Mouse (Mus musculus): ENCODE measurements around the gene Ddx58. TPM values are rescaled to one million over a fixed set of nuclear protein-coding genes. Genes with fewer than 3 reads are reported as not detected.

Gene Ddx58
- polyA plus RNA-seq, 1 experiment, result 1.4 TPM

DNA sequence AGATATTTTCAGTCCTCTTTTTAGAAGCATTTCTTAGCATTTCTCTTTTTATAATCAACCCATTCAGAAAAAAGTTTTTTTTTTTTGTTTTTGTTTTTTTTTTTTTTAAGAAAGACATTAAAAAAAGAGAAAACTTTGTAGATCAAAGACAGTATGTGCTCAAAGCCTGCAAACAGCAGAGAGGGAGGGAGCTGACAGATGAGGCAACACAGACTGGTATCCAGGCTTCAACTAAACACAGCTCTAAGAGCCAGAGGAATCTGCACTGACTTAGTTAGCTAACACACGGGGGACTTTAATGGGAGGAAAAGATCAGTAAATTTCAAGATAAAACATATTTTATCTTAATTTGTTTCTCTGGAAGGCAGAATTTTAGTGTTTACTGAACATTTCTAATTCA, 24.7 kb upstream of the Ddx58 start:
- Histone ChIP-seq H3K79me2 (ENCODE audit: control insufficient read depth, insufficient read depth) (peaks cover 99% of the 10 kb centered on the region), H3K79me3 (ENCODE audit: low read depth) (peaks cover 81% of the 10 kb centered on the region), H3K27me3 (ENCODE audit: control insufficient read depth, insufficient read depth, insufficient read length) (no peaks in the 10 kb centered on the region), H3K4me3 (ENCODE audit: insufficient read depth, poor library complexity, severe bottlenecking) (no peak overlapping the region), H3ac (ENCODE audit: control insufficient read depth, insufficient read length, low read depth) (no peak overlapping the region), H3K36me3 (ENCODE audit: control insufficient read depth, insufficient read depth) (peaks cover 86% of the 10 kb centered on the region)
- no peak for TF ChIP-seq USF1 (IDR thresholded peaks at IDR 0.05; ENCODE audit: low read depth)
- TF ChIP-seq CTCF (IDR thresholded peaks at IDR 0.05; ENCODE audit: control insufficient read depth, insufficient read depth, insufficient read length), result no peak
- no peak for TF ChIP-seq MYOD1 (IDR thresholded peaks at IDR 0.05; ENCODE audit: control insufficient read depth, insufficient read length, low read depth)
- no peak for TF ChIP-seq CEBPB (IDR thresholded peaks at IDR 0.05; ENCODE audit: low read depth)
- no peak for TF ChIP-seq FOSL1 (IDR thresholded peaks at IDR 0.05; ENCODE audit: insufficient read depth, low read length, poor library complexity, severe bottlenecking)
- no peak for TF ChIP-seq MYOG (IDR thresholded peaks at IDR 0.05; ENCODE audit: control insufficient read depth, extremely low read depth, insufficient read length)
- TF ChIP-seq MAX (IDR thresholded peaks at IDR 0.05), result no peak

DNA sequence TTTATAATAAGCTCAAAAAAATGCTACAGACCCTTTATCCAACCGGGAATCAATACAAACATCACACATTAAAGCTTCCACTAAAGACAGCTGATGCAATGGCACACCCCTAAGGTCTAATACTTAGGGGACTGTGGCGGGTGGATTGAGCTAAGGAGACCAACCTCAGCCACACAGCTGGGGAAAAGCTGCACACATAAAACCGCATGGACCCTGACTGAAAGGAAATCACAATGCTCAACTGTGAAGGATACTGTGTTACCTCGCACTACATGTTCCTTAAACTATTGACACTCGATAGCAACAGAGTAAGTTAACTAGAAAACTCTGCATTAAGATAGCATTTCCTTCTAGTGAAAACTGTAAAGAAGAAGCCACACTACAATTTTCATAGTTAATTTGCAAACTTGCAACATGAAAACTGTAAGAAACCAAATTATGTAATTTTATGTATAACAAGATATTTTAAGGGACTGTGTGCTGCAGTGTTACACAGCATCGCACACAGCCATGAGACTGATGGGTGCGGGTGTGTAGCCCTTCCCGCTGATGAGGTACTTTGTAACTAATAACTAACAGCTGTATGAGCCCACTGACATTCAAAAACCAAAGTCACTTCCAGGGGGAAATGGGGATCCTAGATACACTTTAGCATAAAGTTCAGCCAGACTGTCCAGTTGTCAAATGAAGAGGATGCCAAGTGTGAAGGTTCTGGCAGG, 14.9 kb upstream of the Ddx58 start:
- Histone ChIP-seq H3K79me2 (ENCODE audit: control insufficient read depth, insufficient read depth) (peaks cover 15% of the 10 kb centered on the region), H3K4me3 (ENCODE audit: insufficient read depth, poor library complexity, severe bottlenecking) (no peak overlapping the region), H3ac (ENCODE audit: control insufficient read depth, insufficient read length, low read depth) (no peak overlapping the region), H3K79me3 (ENCODE audit: low read depth) (peaks cover 11% of the 10 kb centered on the region), H3K36me3 (ENCODE audit: control insufficient read depth, insufficient read depth) (peaks cover 15% of the 10 kb centered on the region), H3K27me3 (ENCODE audit: control insufficient read depth, insufficient read depth, insufficient read length) (no peaks in the 10 kb centered on the region)
- no peak for TF ChIP-seq MYOD1 (IDR thresholded peaks at IDR 0.05; ENCODE audit: control insufficient read depth, insufficient read length, low read depth)
- no peak for TF ChIP-seq CEBPB (IDR thresholded peaks at IDR 0.05; ENCODE audit: low read depth)
- TF ChIP-seq CTCF (IDR thresholded peaks at IDR 0.05; ENCODE audit: control insufficient read depth, insufficient read depth, insufficient read length), result no peak
- TF ChIP-seq MAX (IDR thresholded peaks at IDR 0.05), result no peak
- TF ChIP-seq FOSL1 (IDR thresholded peaks at IDR 0.05; ENCODE audit: insufficient read depth, low read length, poor library complexity, severe bottlenecking), result no peak
- TF ChIP-seq USF1 (IDR thresholded peaks at IDR 0.05; ENCODE audit: low read depth), result no peak
- no peak for TF ChIP-seq MYOG (IDR thresholded peaks at IDR 0.05; ENCODE audit: control insufficient read depth, extremely low read depth, insufficient read length)

DNA sequence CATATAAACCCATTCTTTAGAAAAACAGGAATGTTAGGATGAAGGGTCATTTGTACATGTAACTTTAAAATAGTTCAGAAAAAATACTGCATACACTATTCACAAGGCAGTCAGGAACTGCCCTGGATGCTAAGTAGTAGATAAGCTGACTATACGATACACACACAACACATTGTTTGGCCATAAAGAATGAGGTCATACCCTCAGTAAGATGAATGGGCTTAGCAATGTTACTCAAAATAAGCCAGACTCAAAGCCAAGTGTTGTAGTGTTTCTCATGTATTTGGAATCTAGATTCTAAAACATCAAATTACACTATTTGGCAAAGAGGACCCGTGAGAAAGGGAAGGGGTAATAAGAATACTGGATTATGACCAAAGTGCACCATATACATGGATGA, 14.1 kb upstream of the Ddx58 start:
- Histone ChIP-seq H3K4me3 (ENCODE audit: insufficient read depth, poor library complexity, severe bottlenecking) (no peak overlapping the region), H3K79me2 (ENCODE audit: control insufficient read depth, insufficient read depth) (peaks cover 8% of the 10 kb centered on the region), H3K79me3 (ENCODE audit: low read depth) (peaks cover 4% of the 10 kb centered on the region), H3K36me3 (ENCODE audit: control insufficient read depth, insufficient read depth) (peaks cover 8% of the 10 kb centered on the region), H3K27me3 (ENCODE audit: control insufficient read depth, insufficient read depth, insufficient read length) (no peaks in the 10 kb centered on the region), H3ac (ENCODE audit: control insufficient read depth, insufficient read length, low read depth) (no peak overlapping the region)
- TF ChIP-seq CEBPB (IDR thresholded peaks at IDR 0.05; ENCODE audit: low read depth), result no peak

DNA sequence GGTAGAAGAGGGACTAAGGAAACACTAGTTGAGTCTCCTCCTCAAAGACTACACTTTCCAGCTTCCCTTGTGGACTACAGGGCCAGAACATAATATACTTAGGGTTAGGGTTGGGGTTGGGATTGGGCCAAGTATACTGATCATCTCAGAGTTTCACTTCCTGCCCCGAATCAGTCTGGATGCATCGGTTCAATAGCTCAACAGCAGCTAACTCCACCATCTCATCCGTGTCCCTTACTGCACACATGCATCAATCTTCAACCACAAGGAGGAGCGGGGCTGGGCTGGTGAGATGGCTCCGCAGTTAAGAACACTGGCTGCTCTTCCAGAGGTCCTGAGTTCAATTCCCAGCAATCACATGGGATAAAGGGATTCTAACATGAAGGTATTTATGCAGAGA, 11.4 kb upstream of the Ddx58 start:
- Histone ChIP-seq H3K79me2 (ENCODE audit: control insufficient read depth, insufficient read depth) (no peaks in the 10 kb centered on the region), H3K36me3 (ENCODE audit: control insufficient read depth, insufficient read depth) (no peaks in the 10 kb centered on the region), H3K27me3 (ENCODE audit: control insufficient read depth, insufficient read depth, insufficient read length) (no peaks in the 10 kb centered on the region), H3K4me3 (ENCODE audit: insufficient read depth, poor library complexity, severe bottlenecking) (no peak overlapping the region), H3K79me3 (ENCODE audit: low read depth) (no peaks in the 10 kb centered on the region), H3ac (ENCODE audit: control insufficient read depth, insufficient read length, low read depth) (no peak overlapping the region)
- TF ChIP-seq MAX (IDR thresholded peaks at IDR 0.05) (no peak), FOSL1 (IDR thresholded peaks at IDR 0.05; ENCODE audit: insufficient read depth, low read length, poor library complexity, severe bottlenecking) (no peak), CEBPB (IDR thresholded peaks at IDR 0.05; ENCODE audit: low read depth) (no peak), MYOG (IDR thresholded peaks at IDR 0.05; ENCODE audit: control insufficient read depth, extremely low read depth, insufficient read length) (no peak), MYOD1 (IDR thresholded peaks at IDR 0.05; ENCODE audit: control insufficient read depth, insufficient read length, low read depth) (no peak), CTCF (IDR thresholded peaks at IDR 0.05; ENCODE audit: control insufficient read depth, insufficient read depth, insufficient read length) (no peak), USF1 (IDR thresholded peaks at IDR 0.05; ENCODE audit: low read depth) (no peak)

DNA sequence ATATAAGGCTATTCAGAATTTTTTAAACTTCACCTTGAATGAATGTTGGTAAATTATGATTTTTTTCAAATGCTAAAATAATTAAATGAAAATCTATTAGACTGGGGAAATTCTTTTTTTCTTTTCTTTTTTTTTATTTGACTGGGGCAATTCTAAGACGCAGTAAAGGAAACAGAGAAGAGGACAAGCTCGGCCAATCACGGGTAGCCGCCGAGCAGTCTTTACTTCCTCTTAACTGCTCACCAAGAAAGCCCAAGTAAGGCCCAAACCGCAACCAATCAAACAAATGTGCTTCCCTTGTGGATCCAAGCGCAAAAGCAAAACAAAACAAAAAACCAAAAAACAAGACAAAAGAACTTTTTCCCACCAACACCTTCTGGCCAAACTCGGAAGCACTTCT, 4.4 kb upstream of the Ddx58 start:
- Histone ChIP-seq H3K79me3 (ENCODE audit: low read depth) (no peaks in the 10 kb centered on the region), H3ac (ENCODE audit: control insufficient read depth, insufficient read length, low read depth) (no peak overlapping the region), H3K36me3 (ENCODE audit: control insufficient read depth, insufficient read depth) (no peaks in the 10 kb centered on the region), H3K4me3 (ENCODE audit: insufficient read depth, poor library complexity, severe bottlenecking) (no peak overlapping the region), H3K27me3 (ENCODE audit: control insufficient read depth, insufficient read depth, insufficient read length) (no peaks in the 10 kb centered on the region), H3K79me2 (ENCODE audit: control insufficient read depth, insufficient read depth) (no peaks in the 10 kb centered on the region)
- TF ChIP-seq FOSL1 (IDR thresholded peaks at IDR 0.05; ENCODE audit: insufficient read depth, low read length, poor library complexity, severe bottlenecking) (no peak), MYOD1 (IDR thresholded peaks at IDR 0.05; ENCODE audit: control insufficient read depth, insufficient read length, low read depth) (no peak), CTCF (IDR thresholded peaks at IDR 0.05; ENCODE audit: control insufficient read depth, insufficient read depth, insufficient read length) (no peak), MYOG (IDR thresholded peaks at IDR 0.05; ENCODE audit: control insufficient read depth, extremely low read depth, insufficient read length) (no peak), MAX (IDR thresholded peaks at IDR 0.05) (no peak), CEBPB (IDR thresholded peaks at IDR 0.05; ENCODE audit: low read depth) (no peak), USF1 (IDR thresholded peaks at IDR 0.05; ENCODE audit: low read depth) (no peak)

DNA sequence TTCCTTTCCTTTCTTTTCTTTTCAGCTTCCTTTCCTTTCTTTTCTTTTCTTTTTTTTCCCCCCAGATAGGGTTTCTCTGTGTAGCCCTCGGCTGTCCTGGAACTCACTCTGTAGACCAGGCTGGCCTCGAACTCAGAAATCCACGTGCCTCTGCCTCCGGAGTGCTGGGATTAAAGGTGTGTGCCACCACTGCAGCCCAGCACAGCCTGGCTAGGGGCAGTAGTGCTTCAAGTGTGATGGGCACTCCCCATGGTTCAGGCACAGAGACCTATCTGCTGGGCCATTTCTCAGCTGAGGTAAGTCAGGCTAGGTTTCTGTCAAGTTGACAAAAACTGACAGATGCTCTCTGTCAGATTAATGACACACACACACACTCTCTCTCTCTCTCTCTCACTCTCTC, 3.4 kb upstream of the Ddx58 start:
- H3K79me3 ChIP-seq (ENCODE audit: low read depth), result no peaks in the 10 kb centered on the region
- no peaks in the 10 kb centered on the region for H3K27me3 ChIP-seq (ENCODE audit: control insufficient read depth, insufficient read depth, insufficient read length)
- H3K36me3 ChIP-seq (ENCODE audit: control insufficient read depth, insufficient read depth), result no peaks in the 10 kb centered on the region
- TF ChIP-seq MAX (IDR thresholded peaks at IDR 0.05) (no peak), FOSL1 (IDR thresholded peaks at IDR 0.05; ENCODE audit: insufficient read depth, low read length, poor library complexity, severe bottlenecking) (no peak), USF1 (IDR thresholded peaks at IDR 0.05; ENCODE audit: low read depth) (no peak), CEBPB (IDR thresholded peaks at IDR 0.05; ENCODE audit: low read depth) (no peak), MYOG (IDR thresholded peaks at IDR 0.05; ENCODE audit: control insufficient read depth, extremely low read depth, insufficient read length) (no peak), CTCF (IDR thresholded peaks at IDR 0.05; ENCODE audit: control insufficient read depth, insufficient read depth, insufficient read length) (no peak), MYOD1 (IDR thresholded peaks at IDR 0.05; ENCODE audit: control insufficient read depth, insufficient read length, low read depth) (no peak)
- no peaks in the 10 kb centered on the region for H3K79me2 ChIP-seq (ENCODE audit: control insufficient read depth, insufficient read depth)
- no peak overlapping the region for H3K4me3 ChIP-seq (ENCODE audit: insufficient read depth, poor library complexity, severe bottlenecking)
- no peak overlapping the region for H3ac ChIP-seq (ENCODE audit: control insufficient read depth, insufficient read length, low read depth)
